Mouse (Mus musculus): ENCODE results near the gene Tmem45a.

GRCm38 (mm10) chr16:56800469-56800868 lies 85.5 kb downstream of the Tmem45a start:
- TF ChIP-seq CTCF (IDR thresholded peaks at IDR 0.05; ENCODE audit: control insufficient read depth, insufficient read depth, low read length), result no peak
- TF ChIP-seq POLR2A (IDR thresholded peaks at IDR 0.05; ENCODE audit: borderline replicate concordance, control insufficient read depth, low read depth, low read length), result no peak

All from bone marrow, adult 2 months (tissue).